Comparison of ENCODE assay signal across 24 mouse cellular contexts in the genomic region with DNA sequence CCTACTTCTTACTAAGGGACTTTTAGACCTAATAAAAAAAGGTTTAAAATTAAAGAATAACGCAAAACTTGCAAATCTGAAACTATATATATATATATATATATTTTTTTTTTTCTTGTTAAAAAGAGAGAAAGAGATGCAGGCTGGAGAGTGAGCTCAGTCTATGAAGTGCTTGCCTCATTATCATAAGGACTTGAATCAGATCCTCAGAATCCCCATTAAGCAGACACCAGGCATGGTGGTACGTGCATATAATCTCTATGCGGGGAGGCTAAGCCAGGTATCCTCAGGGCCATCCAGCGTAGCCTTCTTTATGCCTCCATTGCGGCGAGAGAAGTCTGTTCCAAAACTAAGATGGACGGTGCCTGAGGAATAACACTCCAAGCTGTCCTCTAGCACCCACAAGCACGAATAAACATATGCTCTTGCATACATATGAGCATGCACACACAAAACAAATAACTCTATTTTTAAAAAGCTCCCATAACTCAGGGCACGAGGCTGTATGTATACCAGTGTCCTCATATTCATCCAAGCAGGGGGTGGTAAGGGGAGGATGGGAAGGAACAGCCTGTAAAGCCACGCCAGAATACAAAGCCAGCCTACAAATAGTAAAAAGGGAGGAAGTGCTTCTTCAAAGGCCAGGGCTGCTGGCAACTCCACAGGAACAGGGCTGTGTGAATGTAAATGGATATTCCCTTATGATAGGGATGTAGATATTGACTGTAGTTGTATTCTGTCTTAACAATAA.
DNase-seq lines count a peak whose midpoint lies in the region; ATAC-seq and TF ChIP-seq lines count a peak whose summit lies in the region.
"Had no signal": no experiment of that assay in that cellular context is flagged by ENCODE, and none has a peak within 500 bp of the region (broad histone marks: within the 10 kb centered on the region; RNA-seq: fewer than 3 reads in every experiment).

No protein-coding gene starts in this region.

- no peak for ATAC-seq in neural tube, embryonic 13.5 days (ENCODE audit: low read depth)
- ATAC-seq in midbrain, embryonic 16.5 days = peak; percentile 51
- ATAC-seq: intestine, embryonic 16.5 days; lung, postnatal 0 days had no signal

- no peaks in the 10 kb centered on the region for H3K9me3 ChIP-seq in neural tube, embryonic 13.5 days
- H3K9me3 ChIP-seq in midbrain, embryonic 16.5 days (replicated peaks; ENCODE audit: control insufficient read depth, low read length, poor library complexity, severe bottlenecking) = no peaks in the 10 kb centered on the region
- H3K9me3 ChIP-seq: embryonic facial prominence, embryonic 13.5 days; heart, embryonic 15.5 days; hindbrain, embryonic 15.5 days; midbrain, embryonic 12.5 days had no signal

- H3K4me2 ChIP-seq in neural tube, embryonic 13.5 days = no peak overlapping the region
- H3K4me2 ChIP-seq in midbrain, embryonic 16.5 days (ENCODE audit: low read length) = no peak overlapping the region
- H3K4me2 ChIP-seq: embryonic facial prominence, embryonic 13.5 days; heart, embryonic 15.5 days; hindbrain, embryonic 15.5 days; midbrain, embryonic 12.5 days had no signal

- H3K4me1 ChIP-seq in neural tube, embryonic 13.5 days (replicated peaks) = peaks cover 8% of the 10 kb centered on the region
- peaks cover 20% of the 10 kb centered on the region for H3K4me1 ChIP-seq in midbrain, embryonic 16.5 days (ENCODE audit: control insufficient read depth, insufficient read depth, low read length)
- H3K4me1 ChIP-seq in thymus, adult 2 months (replicated peaks; ENCODE audit: control insufficient read depth, insufficient read depth, low read length) = no peaks in the 10 kb centered on the region
- H3K4me1 ChIP-seq: embryonic facial prominence, embryonic 13.5 days; heart, embryonic 15.5 days had no signal

- no peak overlapping the region for H3K4me3 ChIP-seq in neural tube, embryonic 13.5 days
- H3K4me3 ChIP-seq in midbrain, embryonic 16.5 days (ENCODE audit: low read depth, low read length) = no peak overlapping the region
- no peak overlapping the region for H3K4me3 ChIP-seq in thymus, adult 2 months (ENCODE audit: control insufficient read depth, insufficient read depth, low read length)
- H3K4me3 ChIP-seq: embryonic facial prominence, embryonic 13.5 days; erythroblast, embryonic 14.5 days; heart, adult 2 months; heart, embryonic 15.5 days; hindbrain, embryonic 15.5 days; midbrain, embryonic 12.5 days had no signal

- H3K9ac ChIP-seq in neural tube, embryonic 13.5 days = no peak overlapping the region
- no peak overlapping the region for H3K9ac ChIP-seq in midbrain, embryonic 16.5 days (ENCODE audit: low read depth, low read length)
- H3K9ac ChIP-seq: embryonic facial prominence, embryonic 13.5 days; heart, embryonic 15.5 days; hindbrain, embryonic 15.5 days; midbrain, embryonic 12.5 days had no signal

- H3K27me3 ChIP-seq in neural tube, embryonic 13.5 days = no peaks in the 10 kb centered on the region
- no peaks in the 10 kb centered on the region for H3K27me3 ChIP-seq in midbrain, embryonic 16.5 days (ENCODE audit: control insufficient read depth, insufficient read depth, low read depth, low read length)
- H3K27me3 ChIP-seq in thymus, adult 2 months (ENCODE audit: control insufficient read depth, insufficient read depth, low read length) = no peaks in the 10 kb centered on the region
- H3K27me3 ChIP-seq: embryonic facial prominence, embryonic 13.5 days; heart, embryonic 15.5 days; hindbrain, embryonic 15.5 days; midbrain, embryonic 12.5 days had no signal

- 67% methylated on average over 10 of the region's 10 CpGs for WGBS in neural tube, embryonic 13.5 days
- WGBS in midbrain, embryonic 16.5 days = 44% methylated on average over 10 of the region's 10 CpGs
- WGBS in thymus, adult 2 months = 86% methylated on average over 10 of the region's 10 CpGs

- 0 out of 2 replicates have a peak overlapping the region, but pooled peaks have one; percentile 33 for H3K27ac ChIP-seq in neural tube, embryonic 13.5 days (replicated peaks)
- H3K27ac ChIP-seq in midbrain, embryonic 16.5 days (ENCODE audit: low read length) = peak overlapping the region; percentile 59
- H3K27ac ChIP-seq in thymus, adult 2 months (ENCODE audit: control insufficient read depth, insufficient read depth, low read length) = no peak overlapping the region
- H3K27ac ChIP-seq: embryonic facial prominence, embryonic 13.5 days; heart, adult 2 months; heart, embryonic 15.5 days; hindbrain, embryonic 15.5 days; midbrain, embryonic 12.5 days had no signal

- H3K36me3 ChIP-seq in neural tube, embryonic 13.5 days = no peaks in the 10 kb centered on the region
- no peaks in the 10 kb centered on the region for H3K36me3 ChIP-seq in midbrain, embryonic 16.5 days (ENCODE audit: control insufficient read depth, insufficient read depth, low read length)
- H3K36me3 ChIP-seq in thymus, adult 2 months (ENCODE audit: control insufficient read depth, insufficient read depth, low read length) = no peaks in the 10 kb centered on the region
- H3K36me3 ChIP-seq: embryonic facial prominence, embryonic 13.5 days; heart, embryonic 15.5 days; hindbrain, embryonic 15.5 days; midbrain, embryonic 12.5 days had no signal

- TF ChIP-seq CTCF in thymus, adult 2 months (IDR thresholded peaks at IDR 0.05; ENCODE audit: borderline replicate concordance, control insufficient read depth, extremely low read depth, insufficient read depth, low read length, poor library complexity) = no peak

- TF ChIP-seq POLR2A in thymus, adult 2 months (IDR thresholded peaks at IDR 0.05; ENCODE audit: control insufficient read depth, extremely low read depth, insufficient read depth, low read length, poor library complexity) = no peak

- DNase-seq in heart, adult 11 months = peak; percentile 55
- no peak for DNase-seq in heart, adult 8-10 months (ENCODE audit: low spot score)
- no peak for DNase-seq in neural tube, embryonic 10.5 days (ENCODE audit: extremely low spot score, low spot score)
- DNase-seq in lung, adult 18-20 months = no peak
- DNase-seq in thymus, adult 2 months = no peak
- DNase-seq: adrenal gland, adult 2 months; cerebellum, adult 2 months; cerebellum, postnatal 36 days; gastrocnemius, postnatal 25 days; heart, adult 2 months; heart, postnatal 4 days; kidney, adult 9 months; kidney, postnatal 36 days; layer of hippocampus, postnatal 36 days; thymus, postnatal 36 days had no signal
